Mouse (Mus musculus): ENCODE data around the gene Upb1. TPM values are rescaled to one million over a fixed set of nuclear protein-coding genes. Genes with fewer than 3 reads are reported as not detected.

Gene Upb1
- polyA plus RNA-seq, 1 experiment from 2014 or later = not detected

DNA sequence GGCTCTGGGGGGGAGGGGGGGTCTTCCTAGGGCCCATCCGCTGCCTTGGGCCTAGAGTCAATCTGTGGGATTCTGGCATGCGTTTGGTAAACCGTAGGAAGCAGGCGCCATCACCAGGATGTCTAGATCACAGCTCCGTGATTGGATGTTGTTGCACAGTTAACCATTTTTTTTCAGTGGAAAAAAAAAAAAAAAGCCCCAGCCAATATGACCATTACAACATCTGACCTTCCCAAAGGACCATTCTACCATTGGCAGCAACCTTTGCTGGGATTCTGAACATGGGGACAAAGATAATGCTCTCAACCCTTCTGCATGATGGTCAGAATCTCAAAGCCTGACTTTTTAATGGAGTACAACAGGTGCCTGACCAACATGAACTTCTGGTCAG lies 29.2 kb downstream of the Upb1 start:
- Histone ChIP-seq H3K4me1 (ENCODE audit: control insufficient read depth, insufficient read depth, low read length) (no peaks in the 10 kb centered on the region), H3K27me3 (ENCODE audit: control insufficient read depth, insufficient read depth, low read length) (no peaks in the 10 kb centered on the region), H3K36me3 (ENCODE audit: control insufficient read depth, insufficient read depth, low read length) (no peaks in the 10 kb centered on the region), H3K9ac (ENCODE audit: low read length) (no peak overlapping the region), H3K9me3 (ENCODE audit: control insufficient read depth, low read length) (no peaks in the 10 kb centered on the region), H3K27ac (ENCODE audit: low read depth, low read length) (no peak overlapping the region), H3K4me3 (ENCODE audit: low read depth, low read length) (no peak overlapping the region), H3K4me2 (ENCODE audit: low read depth) (no peak overlapping the region)
- WGBS = 89% methylated on average over 5 of the region's 5 CpGs
- no peak for ATAC-seq (ENCODE audit: insufficient read depth, low FRiP score, low TSS enrichment)
- no peak for DNase-seq (ENCODE audit: low spot score)

DNA sequence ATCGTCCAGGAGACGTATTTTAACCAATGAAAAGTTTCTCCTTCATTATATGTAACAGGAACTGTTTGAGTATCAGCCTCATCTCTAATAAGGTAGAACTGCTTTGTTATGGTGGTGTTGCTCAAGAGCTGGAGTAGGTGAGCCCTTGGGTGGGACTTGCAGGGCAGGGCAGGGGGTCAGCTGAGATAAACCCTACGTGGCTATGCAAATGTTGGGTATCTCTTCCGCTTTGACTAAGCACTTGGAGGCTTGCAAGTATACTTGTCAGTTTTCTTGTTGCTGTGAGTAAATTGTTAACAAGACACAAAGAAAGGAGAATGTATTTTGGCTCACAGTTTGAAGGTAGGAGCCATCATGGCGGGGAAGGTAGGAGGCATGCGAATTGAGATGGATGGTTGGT lies 29.7 kb downstream of the Upb1 start:
- Histone ChIP-seq H3K9ac (ENCODE audit: low read length) (no peak overlapping the region), H3K9me3 (ENCODE audit: control insufficient read depth, low read length) (no peaks in the 10 kb centered on the region), H3K4me2 (ENCODE audit: low read depth) (no peak overlapping the region), H3K4me1 (ENCODE audit: control insufficient read depth, insufficient read depth, low read length) (no peaks in the 10 kb centered on the region), H3K27me3 (ENCODE audit: control insufficient read depth, insufficient read depth, low read length) (no peaks in the 10 kb centered on the region), H3K4me3 (ENCODE audit: low read depth, low read length) (no peak overlapping the region), H3K36me3 (ENCODE audit: control insufficient read depth, insufficient read depth, low read length) (no peaks in the 10 kb centered on the region), H3K27ac (ENCODE audit: low read depth, low read length) (no peak overlapping the region)
- DNase-seq (ENCODE audit: low spot score) (no peak), ATAC-seq (ENCODE audit: insufficient read depth, low FRiP score, low TSS enrichment) (no peak)
- 90% methylated on average over 6 of the region's 6 CpGs for WGBS

DNA sequence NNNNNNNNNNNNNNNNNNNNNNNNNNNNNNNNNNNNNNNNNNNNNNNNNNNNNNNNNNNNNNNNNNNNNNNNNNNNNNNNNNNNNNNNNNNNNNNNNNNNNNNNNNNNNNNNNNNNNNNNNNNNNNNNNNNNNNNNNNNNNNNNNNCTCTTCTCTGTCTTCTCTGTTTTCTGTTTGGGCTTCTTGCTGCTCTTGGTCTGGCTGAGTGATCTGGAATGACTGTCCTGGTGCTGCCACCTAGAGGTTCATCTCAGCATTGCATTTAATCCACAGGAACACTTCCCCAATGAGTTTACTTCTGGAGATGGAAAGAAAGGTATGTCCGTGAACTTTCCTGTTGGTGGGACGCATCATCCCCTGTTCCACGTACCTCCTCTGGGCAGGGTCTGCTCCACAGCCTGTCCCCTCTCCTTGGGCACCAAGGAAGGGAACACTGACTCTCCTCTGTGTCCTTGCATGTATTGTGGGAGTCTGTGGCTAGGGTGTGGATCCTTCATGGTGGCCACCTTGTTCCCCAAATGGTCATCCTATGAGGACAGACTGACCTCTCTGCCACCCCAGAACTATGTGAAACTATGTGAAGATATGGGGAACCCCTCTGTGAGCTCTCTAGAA lies 35.8 kb downstream of the Upb1 start:
- ATAC-seq (ENCODE audit: insufficient read depth, low FRiP score, low TSS enrichment) = peak; percentile 38; the same call in 1 of the 2 replicates
- H3K4me3 ChIP-seq (ENCODE audit: low read depth, low read length) = no peak overlapping the region
- DNase-seq (ENCODE audit: low spot score) = peak; percentile 81
- no peaks in the 10 kb centered on the region for H3K9me3 ChIP-seq (ENCODE audit: control insufficient read depth, low read length)
- no peak overlapping the region for H3K27ac ChIP-seq (ENCODE audit: low read depth, low read length)
- H3K4me2 ChIP-seq (ENCODE audit: low read depth) = no peak overlapping the region
- H3K4me1 ChIP-seq (ENCODE audit: control insufficient read depth, insufficient read depth, low read length) = no peaks in the 10 kb centered on the region; the same call in 1 of the 2 replicates
- H3K27me3 ChIP-seq (ENCODE audit: control insufficient read depth, insufficient read depth, low read length) = no peaks in the 10 kb centered on the region
- 29% methylated on average over 3 of the region's 3 CpGs for WGBS
- no peak overlapping the region for H3K9ac ChIP-seq (ENCODE audit: low read length)
- H3K36me3 ChIP-seq (ENCODE audit: control insufficient read depth, insufficient read depth, low read length) = no peaks in the 10 kb centered on the region

DNA sequence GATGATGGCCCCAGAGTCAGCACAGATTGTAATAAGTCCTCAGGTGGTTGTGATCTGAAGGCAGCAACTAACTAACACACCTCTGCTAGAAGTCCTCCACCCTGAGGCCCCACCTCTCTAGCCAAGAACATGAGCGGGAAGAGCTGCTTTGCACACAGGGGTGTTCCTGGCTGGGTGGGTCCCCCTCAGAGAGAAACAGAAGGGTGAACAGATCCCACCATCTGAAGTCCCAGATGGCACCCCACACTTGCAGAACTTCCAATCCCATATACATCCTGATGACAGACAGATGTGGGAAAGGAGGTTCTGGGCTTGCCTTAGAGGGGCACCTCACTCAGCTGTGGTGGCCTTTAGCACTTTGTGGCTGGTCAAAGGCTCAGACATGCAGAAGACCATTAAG lies 36.4 kb downstream of the Upb1 start:
- Histone ChIP-seq H3K4me1 (ENCODE audit: control insufficient read depth, insufficient read depth, low read length) (no peaks in the 10 kb centered on the region; the same call in 1 of the 2 replicates), H3K4me2 (ENCODE audit: low read depth) (no peak overlapping the region), H3K9me3 (ENCODE audit: control insufficient read depth, low read length) (no peaks in the 10 kb centered on the region), H3K27ac (ENCODE audit: low read depth, low read length) (no peak overlapping the region), H3K27me3 (ENCODE audit: control insufficient read depth, insufficient read depth, low read length) (no peaks in the 10 kb centered on the region), H3K36me3 (ENCODE audit: control insufficient read depth, insufficient read depth, low read length) (no peaks in the 10 kb centered on the region), H3K4me3 (ENCODE audit: low read depth, low read length) (no peak overlapping the region), H3K9ac (ENCODE audit: low read length) (no peak overlapping the region)
- WGBS = 95% methylated on average over 1 of the region's 1 CpGs
- no peak for ATAC-seq (ENCODE audit: insufficient read depth, low FRiP score, low TSS enrichment)
- DNase-seq (ENCODE audit: low spot score) = no peak

DNA sequence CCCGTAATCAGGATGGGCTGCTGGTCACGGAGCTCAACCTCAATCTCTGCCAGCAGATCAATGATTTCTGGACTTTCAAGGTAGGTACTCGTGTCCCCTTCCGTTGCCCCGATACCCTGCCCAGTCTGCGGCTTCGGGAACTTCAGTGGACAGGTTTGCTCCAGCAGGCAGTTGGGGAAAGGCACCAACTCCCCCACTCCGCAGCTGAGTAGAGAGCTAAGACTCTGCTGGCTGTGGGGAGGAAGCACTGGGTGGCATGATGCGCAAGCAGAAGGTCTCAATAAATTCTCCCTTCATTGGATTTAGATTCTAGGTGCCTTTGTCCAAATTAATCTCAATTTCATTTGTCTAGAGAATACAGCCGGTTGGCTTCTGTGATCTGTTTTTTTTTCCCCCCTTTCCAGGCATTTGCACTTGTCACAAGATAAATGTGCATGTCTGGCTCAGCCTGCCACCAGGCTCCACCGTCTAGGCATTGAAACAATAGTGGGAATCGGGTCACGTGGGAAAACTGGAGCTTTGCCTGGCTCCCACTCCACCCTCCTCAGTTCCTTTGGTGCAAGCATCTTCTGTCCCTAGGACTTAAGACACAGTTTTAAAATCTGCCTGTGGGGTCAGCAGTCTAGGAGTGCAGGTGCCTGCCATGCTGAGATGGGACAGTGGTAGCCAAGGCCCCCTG lies 37.4 kb downstream of the Upb1 start:
- H3K9me3 ChIP-seq (ENCODE audit: control insufficient read depth, low read length) = no peaks in the 10 kb centered on the region
- H3K27me3 ChIP-seq (ENCODE audit: control insufficient read depth, insufficient read depth, low read length) = no peaks in the 10 kb centered on the region
- H3K4me3 ChIP-seq (ENCODE audit: low read depth, low read length) = no peak overlapping the region
- H3K27ac ChIP-seq (ENCODE audit: low read depth, low read length) = no peak overlapping the region
- no peaks in the 10 kb centered on the region; the same call in 1 of the 2 replicates for H3K4me1 ChIP-seq (ENCODE audit: control insufficient read depth, insufficient read depth, low read length)
- peak; percentile 53; the same call in 1 of the 2 replicates for ATAC-seq (ENCODE audit: insufficient read depth, low FRiP score, low TSS enrichment)
- no peak overlapping the region for H3K9ac ChIP-seq (ENCODE audit: low read length)
- peak; percentile 60 for DNase-seq (ENCODE audit: low spot score)
- H3K4me2 ChIP-seq (ENCODE audit: low read depth) = no peak overlapping the region
- WGBS = 68% methylated on average over 13 of the region's 13 CpGs
- H3K36me3 ChIP-seq (ENCODE audit: control insufficient read depth, insufficient read depth, low read length) = no peaks in the 10 kb centered on the region

- Histone ChIP-seq H3K27ac (ENCODE audit: low read depth, low read length) (no peak overlapping the region), H3K4me2 (ENCODE audit: low read depth) (no peak overlapping the region), H3K4me3 (ENCODE audit: low read depth, low read length) (no peak overlapping the region), H3K27me3 (ENCODE audit: control insufficient read depth, insufficient read depth, low read length) (no peaks in the 10 kb centered on the region), H3K9ac (ENCODE audit: low read length) (no peak overlapping the region), H3K9me3 (ENCODE audit: control insufficient read depth, low read length) (no peaks in the 10 kb centered on the region), H3K4me1 (ENCODE audit: control insufficient read depth, insufficient read depth, low read length) (no peaks in the 10 kb centered on the region; the same call in 1 of the 2 replicates), H3K36me3 (ENCODE audit: control insufficient read depth, insufficient read depth, low read length) (no peaks in the 10 kb centered on the region)
- WGBS = 51% methylated on average over 7 of the region's 7 CpGs
- ATAC-seq (ENCODE audit: insufficient read depth, low FRiP score, low TSS enrichment) (peak; percentile 36; the same call in 1 of the 2 replicates), DNase-seq (ENCODE audit: low spot score) (peak; percentile 59)
Observed at GRCm38 (mm10) chr10:75439211-75439811, 38.4 kb downstream of the Upb1 start.

DNA sequence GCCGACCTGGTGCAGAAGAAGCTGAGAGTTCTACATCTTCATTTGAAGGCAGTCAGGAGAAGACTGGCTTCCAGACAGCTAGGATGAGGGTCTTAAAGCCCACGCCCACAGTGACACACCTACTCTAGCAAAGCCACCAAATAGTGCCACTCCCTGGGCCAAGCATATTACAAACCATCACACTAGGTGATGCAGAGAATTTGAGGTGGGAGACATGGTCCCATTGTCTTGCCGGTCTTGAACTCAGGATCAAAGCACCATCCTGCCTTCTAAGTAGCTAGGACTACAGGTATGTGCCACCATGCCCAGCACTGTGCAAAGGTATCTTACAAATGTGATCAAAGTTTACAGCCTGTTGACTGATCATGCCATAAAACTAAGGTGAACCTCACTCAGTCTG lies 39.8 kb downstream of the Upb1 start:
- H3K27me3 ChIP-seq (ENCODE audit: control insufficient read depth, insufficient read depth, low read length) = no peaks in the 10 kb centered on the region
- no peak overlapping the region for H3K27ac ChIP-seq (ENCODE audit: low read depth, low read length)
- H3K4me1 ChIP-seq (ENCODE audit: control insufficient read depth, insufficient read depth, low read length) = no peaks in the 10 kb centered on the region; the same call in 1 of the 2 replicates
- no peak overlapping the region for H3K9ac ChIP-seq (ENCODE audit: low read length)
- no peaks in the 10 kb centered on the region for H3K9me3 ChIP-seq (ENCODE audit: control insufficient read depth, low read length)
- WGBS = 91% methylated on average over 3 of the region's 3 CpGs
- no peaks in the 10 kb centered on the region for H3K36me3 ChIP-seq (ENCODE audit: control insufficient read depth, insufficient read depth, low read length)
- ATAC-seq (ENCODE audit: insufficient read depth, low FRiP score, low TSS enrichment) (no peak), DNase-seq (ENCODE audit: low spot score) (no peak)
- H3K4me3 ChIP-seq (ENCODE audit: low read depth, low read length) = no peak overlapping the region
- H3K4me2 ChIP-seq (ENCODE audit: low read depth) = no peak overlapping the region

- no peak overlapping the region for H3K4me3 ChIP-seq (ENCODE audit: low read depth, low read length)
- no peak for ATAC-seq (ENCODE audit: insufficient read depth, low FRiP score, low TSS enrichment)
- no peak overlapping the region for H3K4me2 ChIP-seq (ENCODE audit: low read depth)
- H3K9ac ChIP-seq (ENCODE audit: low read length) = no peak overlapping the region
- H3K9me3 ChIP-seq (ENCODE audit: control insufficient read depth, low read length) = no peaks in the 10 kb centered on the region
- DNase-seq (ENCODE audit: low spot score) = no peak
- no peaks in the 10 kb centered on the region; the same call in 1 of the 2 replicates for H3K4me1 ChIP-seq (ENCODE audit: control insufficient read depth, insufficient read depth, low read length)
- no peak overlapping the region for H3K27ac ChIP-seq (ENCODE audit: low read depth, low read length)
- 89% methylated on average over 4 of the region's 4 CpGs for WGBS
- no peaks in the 10 kb centered on the region for H3K27me3 ChIP-seq (ENCODE audit: control insufficient read depth, insufficient read depth, low read length)
- no peaks in the 10 kb centered on the region for H3K36me3 ChIP-seq (ENCODE audit: control insufficient read depth, insufficient read depth, low read length)
Observed at GRCm38 (mm10) chr10:75441800-75442199, 40.9 kb downstream of the Upb1 start.
